Mouse (Mus musculus): Measurements from ENCODE around the gene Efemp2. TPM values are rescaled to one million over a fixed set of nuclear protein-coding genes. Genes with fewer than 3 reads are reported as not detected.

The Efemp2 gene
- polyA plus RNA-seq, 1 experiment: 43.4 TPM

DNA sequence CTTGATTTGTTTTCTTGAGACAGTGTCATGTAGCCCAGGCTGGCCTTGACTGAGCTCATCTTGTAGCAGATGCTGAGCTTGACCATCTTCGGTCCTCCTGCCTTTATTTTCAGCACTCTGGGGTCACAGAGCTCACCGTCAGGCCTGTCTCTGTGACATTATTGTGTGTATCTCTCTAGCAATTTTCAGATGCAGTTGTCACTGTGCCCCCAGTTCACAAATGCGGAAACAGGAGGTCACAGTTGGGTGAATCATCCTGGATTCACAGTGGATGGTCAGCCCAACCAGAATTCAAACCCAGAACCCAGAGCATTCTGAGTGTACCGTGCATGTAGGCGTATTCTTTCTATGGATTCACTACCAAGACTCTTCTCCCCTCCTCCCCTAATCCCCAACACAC is 28.0 kb upstream of the Efemp2 start:
- no peak overlapping the region for H3K4me3 ChIP-seq (replicated peaks; ENCODE audit: insufficient read depth, low read depth, low read length)
- no peaks in the 10 kb centered on the region for H3K27me3 ChIP-seq (ENCODE audit: control insufficient read depth, insufficient read depth, low read length)
- no peak for TF ChIP-seq CTCF (IDR thresholded peaks at IDR 0.05; ENCODE audit: borderline replicate concordance, insufficient read depth, low read depth, low read length)
- no peak for TF ChIP-seq POLR2A (IDR thresholded peaks at IDR 0.05; ENCODE audit: borderline replicate concordance, insufficient read depth, low read length)
- H3K27ac ChIP-seq (ENCODE audit: insufficient read depth, low read length): no peak overlapping the region
- no peak for DNase-seq
- 93% methylated on average over 5 of the region's 5 CpGs for WGBS
- H3K4me1 ChIP-seq (ENCODE audit: control insufficient read depth, insufficient read depth, low read length): no peaks in the 10 kb centered on the region; the same call in 1 of the 2 replicates

DNA sequence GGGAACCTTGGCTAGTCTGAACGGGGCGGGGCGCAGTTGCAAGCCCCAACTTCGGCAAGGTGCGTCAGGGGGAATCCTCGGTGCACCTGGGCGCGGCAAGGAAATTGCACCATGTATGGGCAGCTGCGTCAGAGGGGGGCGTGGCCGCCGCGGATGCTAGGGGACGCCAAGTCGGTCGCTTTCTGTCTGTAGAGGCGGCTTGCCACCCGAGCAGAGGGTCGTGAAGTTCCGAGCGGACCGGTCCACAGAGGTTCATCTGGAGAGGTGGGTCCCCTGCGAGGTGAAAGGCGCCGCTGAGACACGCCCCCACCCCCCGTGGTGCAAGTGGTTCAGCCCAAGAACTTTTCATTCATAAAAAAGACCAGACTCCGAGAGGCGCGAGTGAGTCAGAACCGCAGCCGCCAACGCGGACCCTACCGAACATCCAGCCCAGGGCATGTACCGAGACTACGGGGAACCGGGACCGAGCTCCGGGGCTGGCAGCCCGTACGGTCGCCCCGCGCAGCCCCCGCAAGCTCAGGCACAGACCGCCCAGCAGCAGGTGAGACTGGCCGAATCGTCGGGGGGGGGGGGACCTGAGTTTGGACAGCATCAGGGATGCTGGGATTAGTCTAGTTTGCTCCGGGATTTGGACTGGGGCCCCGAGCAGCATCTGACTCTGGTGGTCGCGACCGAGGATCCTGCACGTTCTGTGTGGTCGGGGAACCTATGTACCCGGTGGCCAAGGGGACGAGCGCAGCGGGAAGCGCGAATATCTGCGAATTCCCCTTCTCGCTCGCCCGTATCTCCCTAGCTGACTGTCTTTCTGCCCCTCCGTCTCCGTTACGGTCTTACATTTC is 26.0 kb upstream of the Efemp2 start, which contains the start of gene Fosl1:
Gene Fosl1 (plus strand): TSS at position 33 of the 839 bp plus-strand sequence.
- Histone ChIP-seq H3K27me3 (ENCODE audit: control insufficient read depth, insufficient read depth, low read length) (no peaks in the 10 kb centered on the region), H3K4me3 (replicated peaks; ENCODE audit: insufficient read depth, low read depth, low read length) (peak within 1 kb of the TSS; percentile 46), H3K27ac (ENCODE audit: insufficient read depth, low read length) (no peak within 1 kb of the TSS), H3K4me1 (ENCODE audit: control insufficient read depth, insufficient read depth, low read length) (no peaks in the 10 kb centered on the region; the same call in 1 of the 2 replicates)
- DNase-seq: peak; percentile 58 to 66
- under 1% methylated on average over 70 of the region's 70 CpGs for WGBS
- no peak for TF ChIP-seq CTCF (IDR thresholded peaks at IDR 0.05; ENCODE audit: borderline replicate concordance, insufficient read depth, low read depth, low read length)
- TF ChIP-seq POLR2A (IDR thresholded peaks at IDR 0.05; ENCODE audit: borderline replicate concordance, insufficient read depth, low read length): no peak

DNA sequence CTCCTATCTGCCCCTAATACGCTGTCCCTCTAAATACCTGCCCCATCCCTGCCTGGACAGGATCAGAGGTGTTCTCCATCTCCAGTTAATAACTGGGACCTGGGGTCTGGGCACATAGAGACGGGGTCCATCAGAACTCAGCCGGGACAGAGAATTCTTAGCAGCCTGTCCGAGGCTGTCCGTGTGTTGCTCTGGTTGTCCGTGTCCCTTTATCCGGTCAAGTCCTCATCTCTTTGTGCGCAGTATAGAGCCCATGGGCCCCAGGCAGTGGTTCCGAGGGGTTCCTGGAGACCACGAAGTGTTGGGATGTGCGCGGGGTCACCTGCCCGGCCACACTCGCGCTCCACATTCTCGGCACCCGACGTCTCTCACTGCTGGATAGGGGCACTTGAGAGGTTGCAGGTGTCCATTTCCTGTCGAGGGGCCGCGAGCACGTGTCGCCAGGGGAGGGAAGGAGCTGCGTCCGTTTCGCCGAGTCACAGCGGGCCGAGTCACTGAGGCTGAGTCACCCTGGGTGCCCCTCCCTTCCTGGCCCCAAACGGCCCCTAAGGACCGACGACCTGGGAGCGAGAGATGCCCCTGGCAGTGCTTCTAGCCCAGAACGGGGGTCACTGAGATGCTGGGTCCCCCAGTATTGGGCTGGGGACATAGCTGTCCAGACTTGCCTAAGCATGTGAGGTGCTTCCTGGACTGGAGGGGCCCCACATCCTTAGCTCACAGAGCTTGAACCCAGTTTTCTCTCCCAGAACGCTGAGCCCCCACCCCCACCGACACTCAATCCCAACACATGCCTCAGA is 25.2 kb upstream of the Efemp2 start:
- no peaks in the 10 kb centered on the region for H3K27me3 ChIP-seq (ENCODE audit: control insufficient read depth, insufficient read depth, low read length)
- H3K4me3 ChIP-seq (replicated peaks; ENCODE audit: insufficient read depth, low read depth, low read length): no peak overlapping the region
- no peak overlapping the region for H3K27ac ChIP-seq (ENCODE audit: insufficient read depth, low read length)
- no peak for DNase-seq
- TF ChIP-seq POLR2A (IDR thresholded peaks at IDR 0.05; ENCODE audit: borderline replicate concordance, insufficient read depth, low read length): no peak
- TF ChIP-seq CTCF (IDR thresholded peaks at IDR 0.05; ENCODE audit: borderline replicate concordance, insufficient read depth, low read depth, low read length): no peak
- H3K4me1 ChIP-seq (ENCODE audit: control insufficient read depth, insufficient read depth, low read length): no peaks in the 10 kb centered on the region; the same call in 1 of the 2 replicates
- whole genome bisulfite sequencing: 8% methylated on average over 36 of the region's 36 CpGs

DNA sequence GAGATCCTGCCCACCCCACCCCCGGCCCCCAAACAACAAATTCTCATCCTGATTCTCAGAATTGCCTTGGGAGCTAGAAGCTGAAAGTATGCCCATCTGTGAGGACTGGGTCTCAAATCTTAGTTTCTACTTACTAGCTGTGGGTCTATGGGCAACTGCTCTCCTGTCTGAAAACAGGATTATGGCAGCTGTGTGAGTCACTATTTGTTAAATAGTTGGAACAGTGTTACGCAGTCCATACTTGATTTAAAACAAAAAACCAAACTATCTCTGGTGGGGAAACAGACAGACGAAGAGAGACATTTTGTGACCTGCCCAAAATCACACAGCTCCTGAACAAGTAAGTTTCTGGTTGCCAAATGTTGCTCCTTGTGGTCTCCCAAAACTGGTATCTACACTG is 24.1 kb upstream of the Efemp2 start:
- 83% methylated on average over 3 of the region's 3 CpGs for WGBS
- no peak for DNase-seq
- H3K27me3 ChIP-seq (ENCODE audit: control insufficient read depth, insufficient read depth, low read length): no peaks in the 10 kb centered on the region
- peaks cover 2% of the 10 kb centered on the region; the same call in 1 of the 2 replicates for H3K4me1 ChIP-seq (ENCODE audit: control insufficient read depth, insufficient read depth, low read length)
- H3K27ac ChIP-seq (ENCODE audit: insufficient read depth, low read length): no peak overlapping the region
- H3K4me3 ChIP-seq (replicated peaks; ENCODE audit: insufficient read depth, low read depth, low read length): no peak overlapping the region
- TF ChIP-seq POLR2A (IDR thresholded peaks at IDR 0.05; ENCODE audit: borderline replicate concordance, insufficient read depth, low read length) (no peak), CTCF (IDR thresholded peaks at IDR 0.05; ENCODE audit: borderline replicate concordance, insufficient read depth, low read depth, low read length) (no peak)

DNA sequence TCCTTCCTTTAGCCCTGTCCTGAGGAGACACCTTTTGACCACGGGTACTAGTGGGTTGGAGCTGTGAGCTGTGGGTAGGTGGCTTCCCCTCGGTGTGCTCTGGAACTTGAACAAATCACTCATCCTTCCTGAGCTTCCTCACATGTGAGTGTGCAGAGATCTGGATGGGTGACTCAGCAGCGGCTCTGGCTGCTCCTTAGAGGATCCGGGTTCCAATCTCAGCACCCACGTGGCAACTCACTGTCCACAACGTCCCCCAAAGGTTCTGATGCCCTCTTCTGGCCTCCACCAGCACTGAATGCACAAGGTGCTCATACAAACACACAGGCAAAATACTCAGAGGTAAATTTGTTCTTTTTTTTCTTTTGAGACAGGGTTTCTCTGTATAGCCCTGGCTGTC is 22.0 kb upstream of the Efemp2 start:
- Histone ChIP-seq H3K27me3 (ENCODE audit: control insufficient read depth, insufficient read depth, low read length) (no peaks in the 10 kb centered on the region), H3K4me3 (replicated peaks; ENCODE audit: insufficient read depth, low read depth, low read length) (no peak overlapping the region), H3K4me1 (ENCODE audit: control insufficient read depth, insufficient read depth, low read length) (peaks cover 7% of the 10 kb centered on the region; the same call in 1 of the 2 replicates), H3K27ac (ENCODE audit: insufficient read depth, low read length) (no peak overlapping the region; the same call in 1 of the 2 replicates)
- 72% methylated on average over 6 of the region's 6 CpGs for WGBS
- TF ChIP-seq CTCF (IDR thresholded peaks at IDR 0.05; ENCODE audit: borderline replicate concordance, insufficient read depth, low read depth, low read length): 0 out of 2 replicates have a peak, but pooled peaks have one; percentile 5
- no peak for TF ChIP-seq POLR2A (IDR thresholded peaks at IDR 0.05; ENCODE audit: borderline replicate concordance, insufficient read depth, low read length)
- no peak for DNase-seq

DNA sequence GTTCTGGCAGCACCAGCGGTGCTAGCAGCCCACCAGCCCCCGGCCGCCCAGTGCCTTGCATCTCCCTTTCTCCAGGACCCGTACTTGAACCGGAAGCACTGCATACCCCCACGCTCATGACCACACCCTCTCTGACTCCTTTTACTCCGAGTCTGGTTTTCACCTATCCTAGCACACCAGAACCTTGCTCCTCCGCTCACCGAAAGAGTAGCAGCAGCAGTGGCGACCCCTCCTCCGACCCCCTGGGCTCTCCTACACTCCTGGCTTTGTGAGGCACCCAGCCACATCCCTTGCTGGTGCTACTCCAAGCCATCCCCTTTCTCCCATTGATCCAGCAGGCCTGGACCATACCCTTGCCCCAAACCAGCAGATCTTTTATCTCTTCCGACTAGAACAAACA is 18.7 kb upstream of the Efemp2 start:
- Histone ChIP-seq H3K4me3 (replicated peaks; ENCODE audit: insufficient read depth, low read depth, low read length) (peak overlapping the region; percentile 77), H3K27me3 (ENCODE audit: control insufficient read depth, insufficient read depth, low read length) (no peaks in the 10 kb centered on the region), H3K4me1 (ENCODE audit: control insufficient read depth, insufficient read depth, low read length) (peaks cover 10% of the 10 kb centered on the region), H3K27ac (ENCODE audit: insufficient read depth, low read length) (no peak overlapping the region)
- TF ChIP-seq POLR2A (IDR thresholded peaks at IDR 0.05; ENCODE audit: borderline replicate concordance, insufficient read depth, low read length) (no peak), CTCF (IDR thresholded peaks at IDR 0.05; ENCODE audit: borderline replicate concordance, insufficient read depth, low read depth, low read length) (no peak)
- WGBS: 47% methylated on average over 12 of the region's 12 CpGs
- peak in 1 of 2 experiments; percentile 20 for DNase-seq

DNA sequence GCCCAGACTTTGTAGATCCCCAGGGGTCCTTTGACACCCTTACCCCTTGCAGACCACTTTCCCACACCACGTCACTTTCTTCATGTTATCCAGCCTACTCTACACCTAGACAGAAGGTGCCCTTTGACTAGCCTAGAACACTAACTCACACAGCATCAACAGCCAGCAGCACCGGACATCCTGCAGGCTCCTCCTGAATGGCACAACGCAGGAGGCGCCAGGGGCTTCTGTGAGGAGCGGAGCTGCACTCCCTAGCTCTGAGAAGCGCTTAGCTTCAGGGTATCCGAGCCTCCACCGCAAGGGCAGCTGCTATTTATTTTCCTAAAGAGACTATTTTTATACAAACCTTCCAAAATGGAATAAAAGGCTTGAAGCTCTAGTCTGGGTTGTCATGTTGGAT is 18.2 kb upstream of the Efemp2 start:
- Histone ChIP-seq H3K4me1 (ENCODE audit: control insufficient read depth, insufficient read depth, low read length) (peaks cover 10% of the 10 kb centered on the region), H3K27ac (ENCODE audit: insufficient read depth, low read length) (peak overlapping the region; percentile 96; the same call in 1 of the 2 replicates), H3K27me3 (ENCODE audit: control insufficient read depth, insufficient read depth, low read length) (no peaks in the 10 kb centered on the region), H3K4me3 (replicated peaks; ENCODE audit: insufficient read depth, low read depth, low read length) (peak overlapping the region; percentile 77)
- TF ChIP-seq CTCF (IDR thresholded peaks at IDR 0.05; ENCODE audit: borderline replicate concordance, insufficient read depth, low read depth, low read length) (no peak), POLR2A (IDR thresholded peaks at IDR 0.05; ENCODE audit: borderline replicate concordance, insufficient read depth, low read length) (no peak)
- WGBS: 8% methylated on average over 8 of the region's 8 CpGs
- peak in 1 of 2 experiments; percentile 30 for DNase-seq
